Mouse (Mus musculus): Measurements from ENCODE around the gene Pcyt1a.

Gene Pcyt1a

GRCm38 (mm10) chr16:32430474-32431046, at the start of gene Pcyt1a:
Pcyt1a (plus strand) TSS chr16:32430921.
- peak; percentile 96 for DNase-seq

- DNase-seq, result no peak
These were observed 47.8 kb upstream of the Pcyt1a start for GRCm38 (mm10) chr16:32382901-32383300.

DNA sequence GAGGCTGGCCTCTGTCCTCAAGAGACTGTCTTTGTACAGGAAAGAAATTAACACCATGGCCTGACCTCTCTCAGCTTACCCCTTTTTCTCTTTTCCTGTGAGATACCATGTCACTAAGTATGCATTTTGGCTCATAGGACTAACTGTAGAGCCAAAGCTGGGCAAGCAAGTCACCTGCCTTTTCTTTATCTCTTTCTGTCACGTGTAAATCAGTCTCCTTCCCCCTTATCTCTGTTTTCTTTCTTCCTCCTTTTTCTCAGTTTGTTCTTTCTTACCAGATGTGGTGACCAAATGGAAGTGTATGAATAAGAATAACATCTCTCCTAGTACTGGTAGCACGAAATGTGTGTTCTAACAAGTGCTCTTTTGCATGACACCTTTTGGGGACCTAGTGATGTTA, 45.8 kb upstream of the Pcyt1a start:
- no peak for DNase-seq

DNA sequence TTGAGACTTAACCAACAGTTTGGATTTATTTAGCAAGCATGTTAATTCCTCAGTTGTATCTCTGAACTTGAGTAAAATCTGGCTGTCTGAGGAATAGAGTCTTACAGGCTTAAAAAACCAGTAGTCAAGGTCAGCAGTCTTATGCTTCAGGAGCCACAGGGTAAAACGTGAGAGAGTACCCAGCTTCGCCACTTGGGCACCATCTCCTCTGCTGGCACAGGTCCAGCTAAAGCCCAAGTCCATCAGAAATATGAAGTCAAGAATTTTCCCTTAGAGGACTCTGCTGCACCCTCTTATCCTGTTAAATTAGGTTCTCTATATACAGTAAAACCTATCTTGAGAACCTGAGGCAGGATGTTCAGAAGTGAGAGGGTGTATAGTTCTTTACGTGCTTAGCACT, 43.9 kb upstream of the Pcyt1a start:
- DNase-seq, result no peak

- DNase-seq, result no peak
These were observed 41.7 kb upstream of the Pcyt1a start for GRCm38 (mm10) chr16:32389049-32389448.

DNA sequence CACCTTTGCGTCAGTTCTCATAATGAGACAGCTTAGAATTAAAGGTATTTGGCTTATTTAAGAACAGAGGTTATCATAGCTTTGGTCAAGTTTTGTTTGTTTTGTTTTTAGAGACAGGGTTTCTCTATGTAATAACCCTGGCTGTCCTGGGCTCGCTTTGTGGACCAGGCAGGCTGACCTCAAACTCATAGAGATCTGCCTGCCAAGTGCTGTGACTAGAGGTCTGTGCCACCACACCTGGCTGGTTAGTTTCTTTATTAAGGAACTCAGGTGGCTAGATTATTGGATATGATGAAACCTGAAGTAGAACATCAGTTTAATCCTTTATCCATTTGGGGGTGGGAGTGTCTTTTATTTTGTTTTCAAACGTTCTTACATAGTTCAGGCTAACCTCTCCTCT, 40.9 kb upstream of the Pcyt1a start:
- DNase-seq, result no peak

- no peak for DNase-seq
These were observed 39.8 kb upstream of the Pcyt1a start for GRCm38 (mm10) chr16:32390882-32391281.

DNA sequence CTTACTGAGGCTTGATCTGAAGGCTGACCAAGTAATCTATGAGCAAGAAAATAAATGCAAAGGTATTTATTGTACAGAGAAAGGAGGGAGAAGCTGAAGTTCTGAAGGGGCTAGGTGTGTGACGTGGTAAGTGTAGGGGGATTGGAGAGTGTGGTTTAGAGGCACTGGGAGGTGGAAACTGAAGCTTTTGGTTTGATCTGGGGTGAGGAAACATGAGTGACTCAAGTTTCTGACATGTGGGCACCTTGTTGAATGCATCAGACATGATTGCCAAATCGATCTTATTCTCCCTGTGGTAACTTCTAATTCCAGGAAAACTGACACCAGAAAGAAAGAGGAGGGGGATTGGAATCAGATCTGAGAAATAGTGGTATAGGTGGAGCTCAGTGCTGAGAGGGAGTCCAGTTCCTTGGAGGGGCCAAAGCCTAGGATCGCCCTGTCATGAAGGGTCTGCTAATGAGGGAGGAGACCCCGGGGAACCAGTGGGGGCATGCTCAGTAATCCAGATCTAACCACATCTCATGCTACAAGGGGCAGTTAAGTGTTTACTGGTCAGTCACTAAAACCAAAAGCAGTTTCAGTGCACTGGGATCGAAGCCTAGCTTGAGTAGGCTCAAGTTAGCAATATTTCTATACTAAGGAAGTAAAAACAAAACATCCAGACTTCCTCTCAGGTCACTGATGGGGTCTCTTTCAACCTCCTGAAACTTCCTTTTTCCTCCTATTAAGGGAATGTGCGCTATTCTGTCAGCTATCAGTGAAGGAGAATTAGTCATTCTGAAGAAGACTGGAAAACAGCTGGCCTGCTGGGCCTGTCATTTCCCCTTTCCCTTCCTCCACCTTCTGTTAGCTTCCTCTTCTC, 34.8 kb upstream of the Pcyt1a start:
- no peak for DNase-seq

DNA sequence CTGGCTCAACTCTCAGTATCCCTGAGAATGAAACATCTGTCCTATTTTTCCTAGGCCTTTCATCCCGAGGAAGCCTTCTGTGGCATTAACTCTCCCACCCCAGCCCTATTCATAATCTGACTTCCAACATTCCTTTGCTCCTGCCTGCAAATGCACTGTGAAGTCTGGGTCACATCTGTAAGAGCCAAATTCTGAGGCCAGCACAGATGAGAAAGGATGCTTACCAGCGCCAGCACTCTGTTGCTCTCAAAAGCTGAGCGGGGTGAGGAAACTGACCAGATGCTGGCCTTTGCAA, 34.2 kb upstream of the Pcyt1a start:
- DNase-seq, result peak; percentile 7

GRCm38 (mm10) chr16:32398206-32398605, 32.5 kb upstream of the Pcyt1a start:
- no peak for DNase-seq

GRCm38 (mm10) chr16:32400267-32400666, 30.5 kb upstream of the Pcyt1a start, which contains the start of gene Tm4sf19:
Tm4sf19 (plus strand) TSS chr16:32400506.
- no peak for DNase-seq

- DNase-seq, result no peak
These were observed 29.3 kb upstream of the Pcyt1a start for GRCm38 (mm10) chr16:32401335-32401965.

- DNase-seq, result no peak
These were observed 27.9 kb upstream of the Pcyt1a start for GRCm38 (mm10) chr16:32402818-32403217.

DNA sequence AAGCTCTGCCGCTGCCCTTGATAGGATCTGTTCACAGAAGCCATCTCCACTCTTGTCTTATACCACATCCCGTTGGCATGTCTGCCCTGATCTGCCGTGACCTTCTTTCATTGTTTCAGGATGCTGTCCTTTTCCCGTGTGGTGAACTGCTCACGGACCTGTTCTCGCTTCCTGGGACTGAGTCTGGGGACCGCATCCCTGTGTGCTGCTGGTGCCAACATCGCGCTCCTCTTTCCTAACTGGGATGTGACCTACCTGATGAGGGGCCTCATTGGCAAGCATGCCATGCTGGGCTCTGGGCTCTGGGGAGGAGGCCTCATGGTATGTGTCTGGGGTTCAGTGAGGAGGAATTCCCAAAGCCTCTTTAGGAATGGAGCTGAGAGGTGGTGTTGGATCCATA, 25.0 kb upstream of the Pcyt1a start:
- DNase-seq, result no peak

DNA sequence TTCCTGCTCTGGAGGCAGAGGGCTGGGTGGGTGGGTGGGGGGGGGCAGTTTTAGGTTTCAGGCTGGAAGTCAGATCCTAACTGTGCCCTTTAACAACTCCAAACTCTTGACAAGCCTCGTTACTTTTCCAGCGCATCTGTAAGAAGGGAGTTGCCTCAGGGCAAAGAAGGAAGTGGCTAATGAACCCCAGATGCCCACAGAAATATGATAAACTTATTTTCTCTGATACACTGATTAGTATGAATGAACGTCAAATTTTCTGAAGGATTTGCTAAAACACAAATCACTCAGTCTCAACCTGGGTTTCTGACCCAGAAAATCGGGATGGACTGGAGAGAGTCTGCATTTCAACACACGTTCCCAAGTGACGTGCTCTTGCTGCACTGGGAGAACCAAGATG, 24.1 kb upstream of the Pcyt1a start:
- DNase-seq, result no peak

- DNase-seq, result no peak
These were observed 23.0 kb upstream of the Pcyt1a start for GRCm38 (mm10) chr16:32407730-32408129.

GRCm38 (mm10) chr16:32417457-32417856, 13.3 kb upstream of the Pcyt1a start:
- DNase-seq, result no peak

GRCm38 (mm10) chr16:32419517-32420483, 10.9 kb upstream of the Pcyt1a start, which contains the start of gene Tctex1d2:
Tctex1d2 (plus strand) TSS chr16:32419702.
- DNase-seq, result peak; percentile 97

DNA sequence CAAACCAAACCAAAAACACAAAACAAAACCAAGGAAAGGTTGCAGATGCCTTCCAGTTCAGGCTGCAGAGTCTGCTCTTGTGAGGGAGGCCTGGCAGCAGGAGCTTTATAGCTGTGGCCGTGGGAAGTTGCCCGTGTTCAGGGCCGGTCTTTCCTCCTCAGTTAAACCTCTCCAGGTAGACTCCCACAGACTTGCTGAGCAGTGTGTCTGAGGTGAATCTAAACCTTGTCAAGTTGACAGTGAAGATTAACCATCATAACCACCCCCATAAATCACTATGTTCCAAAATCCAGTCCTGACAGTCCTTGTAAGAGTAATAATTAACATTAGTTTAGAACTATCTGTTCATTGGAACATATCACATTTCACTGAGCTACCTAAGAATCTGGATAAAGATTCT, 3.2 kb upstream of the Pcyt1a start:
- no peak for DNase-seq

DNA sequence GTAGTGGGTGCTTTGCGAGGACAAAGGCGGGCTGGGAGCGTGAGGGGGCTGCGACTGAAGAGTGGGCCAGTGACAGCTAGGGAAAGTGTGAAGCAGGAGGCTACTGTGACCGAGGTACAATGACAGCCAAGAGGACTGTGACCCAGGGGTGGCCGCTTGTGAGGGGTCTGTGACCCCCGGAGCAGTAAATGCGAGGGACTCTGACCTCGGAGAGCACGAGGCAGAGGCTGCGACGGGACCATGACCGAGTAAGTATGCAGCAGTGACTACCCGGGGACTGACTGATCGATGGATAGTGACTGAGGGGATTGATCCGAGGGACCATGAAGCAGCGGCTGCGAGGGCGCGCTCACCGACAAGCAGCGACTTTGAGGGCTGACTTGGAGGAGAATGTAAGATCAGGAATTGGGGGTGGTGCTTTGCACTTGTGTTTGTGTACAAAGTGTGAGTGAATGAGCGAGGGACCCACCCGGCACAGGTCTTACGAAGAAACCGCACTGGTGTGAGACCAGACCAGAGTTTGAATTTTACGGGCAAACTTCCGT, 398 bp downstream of the Pcyt1a start:
- DNase-seq, result no peak

DNA sequence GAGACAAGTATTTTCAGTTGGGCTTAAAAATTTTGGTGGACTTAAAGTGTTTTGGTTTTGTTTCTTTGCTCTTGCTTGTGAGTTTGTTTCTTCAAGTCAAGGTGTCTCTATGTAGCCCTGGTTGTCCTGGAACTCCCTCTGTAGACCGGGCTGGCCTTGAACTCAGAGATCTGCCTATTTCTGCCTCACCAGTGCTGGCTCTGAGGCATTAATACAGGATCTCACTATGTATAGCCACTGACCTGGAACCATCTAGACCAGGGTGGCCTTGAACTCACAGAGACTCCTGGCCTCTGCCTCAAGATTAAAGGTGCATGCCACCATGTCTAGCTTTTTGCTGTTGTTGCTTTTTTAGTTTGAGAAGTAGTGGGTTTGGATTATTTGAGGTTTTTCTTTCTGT, 1.2 kb downstream of the Pcyt1a start:
- DNase-seq, result no peak

- no peak for DNase-seq
These were observed 2.4 kb downstream of the Pcyt1a start for GRCm38 (mm10) chr16:32433138-32433537.

DNA sequence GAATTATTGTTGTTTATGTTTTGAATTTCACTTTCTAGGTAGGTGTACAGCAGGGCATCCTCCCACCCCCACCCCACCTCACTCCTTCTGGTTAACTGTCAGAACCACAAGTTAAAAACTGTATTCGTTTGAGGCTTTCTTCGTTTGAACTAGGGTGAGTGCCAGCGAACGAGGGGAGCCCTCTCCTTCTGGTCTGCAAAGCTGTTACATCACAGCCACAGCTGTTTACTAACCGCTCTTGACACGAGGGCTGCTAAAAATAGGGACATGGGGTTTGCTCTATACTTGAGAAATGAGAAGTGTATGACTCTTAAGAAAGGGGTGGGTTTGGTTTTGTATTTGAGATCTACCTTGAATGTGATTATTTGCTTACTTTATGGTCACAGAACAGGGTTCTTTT, 3.3 kb downstream of the Pcyt1a start:
- DNase-seq, result no peak

All from retina, postnatal 1 day (tissue).